Mouse (Mus musculus): Measurements from ENCODE around the gene Bcas3. TPM values are rescaled to one million over a fixed set of nuclear protein-coding genes. Genes with fewer than 3 reads are reported as not detected.
A peak's percentile ranks its signal among the peaks of the same experiment; 100 is the strongest.

Bcas3 gene
- polyA plus RNA-seq, 1 experiment from 2014 or later, result 26.5 TPM

- H3K27ac ChIP-seq, result peak overlapping the region; percentile 46; the same call in 1 of the 2 replicates
Observed at GRCm38 (mm10) chr11:85644027-85644747, 291.2 kb downstream of the Bcas3 start.

GRCm38 (mm10) chr11:85644748-85645060, 291.7 kb downstream of the Bcas3 start:
- WGBS, result 81% methylated on average over 6 of the region's 6 CpGs
- DNase-seq (ENCODE audit: low spot score), result no peak
- no peak overlapping the region for H3K27ac ChIP-seq
- peaks cover 49% of the 10 kb centered on the region for H3K4me1 ChIP-seq
- no peaks in the 10 kb centered on the region for H3K9me3 ChIP-seq (replicated peaks)
- peaks cover 17% of the 10 kb centered on the region; the same call in 1 of the 2 replicates for H3K27me3 ChIP-seq (ENCODE audit: low read depth, poor library complexity, severe bottlenecking)
- H3K4me3 ChIP-seq, result no peak overlapping the region
- H3K36me3 ChIP-seq, result no peaks in the 10 kb centered on the region

More at GRCm38 (mm10) chr11:85644027-85644747, 291.2 kb downstream of the Bcas3 start:
- WGBS, result 51% methylated on average over 12 of the region's 12 CpGs
- Histone ChIP-seq H3K4me1 (peaks cover 54% of the 10 kb centered on the region), H3K4me3 (no peak overlapping the region; the same call in 1 of the 2 replicates), H3K9me3 (replicated peaks) (no peaks in the 10 kb centered on the region), H3K36me3 (no peaks in the 10 kb centered on the region), H3K27me3 (ENCODE audit: low read depth, poor library complexity, severe bottlenecking) (peaks cover 17% of the 10 kb centered on the region; the same call in 1 of the 2 replicates)
- DNase-seq (ENCODE audit: low spot score), result no peak

GRCm38 (mm10) chr11:85645152-85645835, 292.3 kb downstream of the Bcas3 start:
- Histone ChIP-seq H3K27ac (no peak overlapping the region), H3K9me3 (replicated peaks) (no peaks in the 10 kb centered on the region), H3K36me3 (no peaks in the 10 kb centered on the region), H3K4me3 (no peak overlapping the region), H3K4me1 (peaks cover 43% of the 10 kb centered on the region), H3K27me3 (ENCODE audit: low read depth, poor library complexity, severe bottlenecking) (peaks cover 17% of the 10 kb centered on the region; the same call in 1 of the 2 replicates)
- DNase-seq (ENCODE audit: low spot score), result no peak
- 78% methylated on average over 7 of the region's 7 CpGs for WGBS

GRCm38 (mm10) chr11:85648893-85649292, 295.9 kb downstream of the Bcas3 start:
- 71% methylated on average over 3 of the region's 3 CpGs for WGBS
- H3K27me3 ChIP-seq (ENCODE audit: low read depth, poor library complexity, severe bottlenecking), result peaks cover 18% of the 10 kb centered on the region; the same call in 1 of the 2 replicates
- no peak for DNase-seq (ENCODE audit: low spot score)

GRCm38 (mm10) chr11:85649373-85649772, 296.4 kb downstream of the Bcas3 start:
- Histone ChIP-seq H3K27ac (no peak overlapping the region), H3K4me1 (peaks cover 5% of the 10 kb centered on the region), H3K27me3 (ENCODE audit: low read depth, poor library complexity, severe bottlenecking) (peaks cover 23% of the 10 kb centered on the region; the same call in 1 of the 2 replicates), H3K9me3 (replicated peaks) (no peaks in the 10 kb centered on the region), H3K4me3 (no peak overlapping the region), H3K36me3 (no peaks in the 10 kb centered on the region)
- 89% methylated on average over 9 of the region's 9 CpGs for WGBS
- DNase-seq (ENCODE audit: low spot score), result no peak

More at GRCm38 (mm10) chr11:85648893-85649292, 295.9 kb downstream of the Bcas3 start:
- Histone ChIP-seq H3K27ac (no peak overlapping the region), H3K9me3 (replicated peaks) (no peaks in the 10 kb centered on the region), H3K4me3 (no peak overlapping the region), H3K36me3 (no peaks in the 10 kb centered on the region), H3K4me1 (peaks cover 10% of the 10 kb centered on the region)

- H3K27ac ChIP-seq, result no peak overlapping the region
- WGBS, result 75% methylated on average over 4 of the region's 4 CpGs
Observed at GRCm38 (mm10) chr11:85657471-85657870, 304.5 kb downstream of the Bcas3 start.

GRCm38 (mm10) chr11:85660304-85660703, 307.3 kb downstream of the Bcas3 start:
- DNase-seq (ENCODE audit: low spot score), result no peak
- Histone ChIP-seq H3K9me3 (replicated peaks) (no peaks in the 10 kb centered on the region), H3K36me3 (no peaks in the 10 kb centered on the region), H3K27me3 (ENCODE audit: low read depth, poor library complexity, severe bottlenecking) (peaks cover 45% of the 10 kb centered on the region), H3K27ac (no peak overlapping the region), H3K4me1 (peaks cover 19% of the 10 kb centered on the region), H3K4me3 (no peak overlapping the region)
- 89% methylated on average over 4 of the region's 4 CpGs for WGBS

More at GRCm38 (mm10) chr11:85657471-85657870, 304.5 kb downstream of the Bcas3 start:
- DNase-seq (ENCODE audit: low spot score), result no peak
- peaks cover 4% of the 10 kb centered on the region; the same call in 1 of the 2 replicates for H3K4me1 ChIP-seq
- H3K9me3 ChIP-seq (replicated peaks), result no peaks in the 10 kb centered on the region
- H3K36me3 ChIP-seq, result no peaks in the 10 kb centered on the region
- H3K4me3 ChIP-seq, result no peak overlapping the region
- H3K27me3 ChIP-seq (ENCODE audit: low read depth, poor library complexity, severe bottlenecking), result peaks cover 52% of the 10 kb centered on the region

GRCm38 (mm10) chr11:85667176-85667575, 314.2 kb downstream of the Bcas3 start:
- no peak overlapping the region for H3K27ac ChIP-seq
- no peaks in the 10 kb centered on the region for H3K9me3 ChIP-seq (replicated peaks)
- H3K36me3 ChIP-seq, result no peaks in the 10 kb centered on the region
- DNase-seq (ENCODE audit: low spot score), result no peak
- peaks cover 24% of the 10 kb centered on the region for H3K27me3 ChIP-seq (ENCODE audit: low read depth, poor library complexity, severe bottlenecking)
- 40% methylated on average over 7 of the region's 7 CpGs for WGBS
- no peak overlapping the region for H3K4me3 ChIP-seq
- peaks cover 55% of the 10 kb centered on the region for H3K4me1 ChIP-seq

GRCm38 (mm10) chr11:85667741-85668140, 314.8 kb downstream of the Bcas3 start:
- Histone ChIP-seq H3K4me3 (no peak overlapping the region), H3K36me3 (no peaks in the 10 kb centered on the region), H3K27ac (0 out of 2 replicates have a peak overlapping the region, but pooled peaks have one; percentile 15), H3K4me1 (peaks cover 55% of the 10 kb centered on the region), H3K27me3 (ENCODE audit: low read depth, poor library complexity, severe bottlenecking) (peaks cover 27% of the 10 kb centered on the region), H3K9me3 (replicated peaks) (no peaks in the 10 kb centered on the region)
- 57% methylated on average over 9 of the region's 9 CpGs for WGBS
- no peak for DNase-seq (ENCODE audit: low spot score)

GRCm38 (mm10) chr11:85672881-85673475, 320.0 kb downstream of the Bcas3 start:
- no peak for DNase-seq (ENCODE audit: low spot score)
- WGBS, result 89% methylated on average over 10 of the region's 10 CpGs
- no peak overlapping the region for H3K4me3 ChIP-seq

GRCm38 (mm10) chr11:85675244-85675643, 322.3 kb downstream of the Bcas3 start:
- no peaks in the 10 kb centered on the region for H3K9me3 ChIP-seq (replicated peaks)
- DNase-seq (ENCODE audit: low spot score), result no peak
- no peak overlapping the region for H3K4me3 ChIP-seq
- no peaks in the 10 kb centered on the region for H3K36me3 ChIP-seq
- peak overlapping the region; percentile 58; the same call in 1 of the 2 replicates for H3K27ac ChIP-seq
- H3K4me1 ChIP-seq, result peaks cover 62% of the 10 kb centered on the region
- peaks cover 28% of the 10 kb centered on the region for H3K27me3 ChIP-seq (ENCODE audit: low read depth, poor library complexity, severe bottlenecking)
- whole genome bisulfite sequencing, result 19% methylated on average over 4 of the region's 4 CpGs

More at GRCm38 (mm10) chr11:85672881-85673475, 320.0 kb downstream of the Bcas3 start:
- Histone ChIP-seq H3K27ac (no peak overlapping the region), H3K27me3 (ENCODE audit: low read depth, poor library complexity, severe bottlenecking) (peaks cover 43% of the 10 kb centered on the region), H3K4me1 (peaks cover 60% of the 10 kb centered on the region), H3K36me3 (no peaks in the 10 kb centered on the region), H3K9me3 (replicated peaks) (no peaks in the 10 kb centered on the region)

GRCm38 (mm10) chr11:85676357-85677004, 323.5 kb downstream of the Bcas3 start:
- Histone ChIP-seq H3K4me1 (peaks cover 58% of the 10 kb centered on the region), H3K27me3 (ENCODE audit: low read depth, poor library complexity, severe bottlenecking) (peaks cover 24% of the 10 kb centered on the region), H3K27ac (peak overlapping the region; percentile 68), H3K9me3 (replicated peaks) (no peaks in the 10 kb centered on the region), H3K4me3 (no peak overlapping the region), H3K36me3 (no peaks in the 10 kb centered on the region)
- peak; percentile 58 for DNase-seq (ENCODE audit: low spot score)
- whole genome bisulfite sequencing, result 28% methylated on average over 9 of the region's 10 CpGs

All from limb, embryonic 10.5 days (tissue).